Mouse (Mus musculus): ENCODE data around the gene Btg1.

The Btg1 gene

DNA sequence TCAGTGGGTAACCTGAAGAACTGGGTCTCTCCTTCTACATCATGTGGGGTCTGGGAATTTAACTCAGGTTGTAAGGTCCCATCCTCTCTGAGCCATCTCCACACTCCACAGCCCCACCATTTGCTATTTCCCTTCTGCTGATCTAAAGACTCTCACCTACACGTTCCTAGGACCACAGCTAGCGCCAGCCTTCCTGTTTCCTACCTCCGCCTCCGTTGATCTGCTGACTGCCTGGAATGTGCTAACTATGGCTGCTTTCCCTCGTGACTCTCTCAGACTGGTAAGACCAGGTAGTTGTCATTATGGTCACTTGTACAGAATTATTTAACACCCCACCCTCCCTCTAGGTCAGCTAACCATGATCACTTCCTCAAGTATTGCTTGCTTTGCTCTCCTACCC is 13.3 kb downstream of the Btg1 start:
- no peak for DNase-seq (ENCODE audit: low read depth, low spot score)

DNA sequence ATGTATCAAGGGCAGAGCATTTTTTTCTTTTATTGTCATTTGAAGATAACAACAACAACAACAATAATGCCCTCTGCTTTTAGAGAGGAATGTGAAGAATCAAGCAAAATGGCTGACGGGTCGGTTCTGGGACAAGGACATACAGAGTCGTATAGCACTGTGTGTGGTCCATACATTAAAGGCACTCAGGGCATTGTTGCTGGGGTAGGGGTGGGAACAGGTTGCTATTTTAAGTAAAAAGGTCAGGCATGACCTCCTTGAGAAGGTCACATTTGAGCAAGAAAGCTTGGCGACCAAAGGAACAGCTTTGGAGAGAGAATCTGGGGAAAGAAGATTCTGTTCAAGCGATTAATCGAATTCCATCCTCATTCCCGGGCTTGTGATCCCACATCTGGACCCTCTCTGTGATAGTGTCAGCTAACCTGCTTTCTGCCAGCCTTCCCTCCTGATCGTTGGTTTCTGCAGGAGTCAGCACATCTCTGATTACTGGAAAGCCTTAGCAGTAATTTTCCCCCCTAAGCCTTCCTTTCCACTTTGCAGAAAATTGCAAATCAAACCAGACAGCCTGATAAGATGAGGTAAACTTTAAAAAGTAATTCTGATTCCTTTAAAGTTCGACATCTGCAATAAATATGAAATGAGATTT is 14.4 kb downstream of the Btg1 start:
- DNase-seq (ENCODE audit: low read depth, low spot score) = no peak

DNA sequence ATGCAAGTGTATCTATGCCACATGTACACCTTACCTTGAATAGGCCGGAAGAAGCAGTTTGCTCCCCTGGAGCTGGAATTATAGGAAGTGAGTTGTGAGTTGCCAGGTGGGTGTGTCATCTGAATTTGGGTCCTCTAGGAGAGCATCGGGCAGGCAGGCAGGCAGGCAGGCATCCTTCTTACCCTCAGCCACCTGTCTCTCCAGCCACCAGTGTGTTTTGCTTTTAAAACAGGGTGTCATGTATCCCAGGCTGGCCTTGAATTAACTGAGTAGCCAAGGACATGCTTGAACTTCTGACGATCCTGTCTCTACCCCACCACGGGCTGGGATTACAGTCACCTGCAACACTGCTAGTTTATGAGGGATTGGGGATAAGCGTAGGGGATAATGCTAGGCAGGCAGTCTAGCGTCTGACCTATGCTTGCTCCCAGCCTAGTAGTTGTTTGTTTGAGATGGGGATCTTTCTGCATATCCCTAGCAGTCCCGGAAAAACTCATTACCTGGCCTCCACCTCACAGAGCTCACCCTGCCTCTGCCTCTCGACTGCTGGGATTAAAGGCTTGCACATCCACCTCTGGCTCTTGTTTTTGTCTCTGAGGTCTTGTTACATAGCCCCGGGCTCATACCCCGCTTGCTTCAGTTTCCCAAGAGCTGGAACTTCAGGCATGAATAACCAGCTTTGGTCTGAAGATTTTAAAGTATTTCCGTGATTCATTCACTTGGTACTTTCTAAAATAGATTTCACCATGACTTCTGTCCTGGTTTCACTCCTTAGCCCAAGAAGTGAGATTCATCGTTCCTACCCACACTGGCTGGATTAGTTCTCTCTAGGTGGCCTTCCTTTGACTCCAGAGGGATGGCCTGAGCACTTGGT is 15.7 kb downstream of the Btg1 start:
- no peak for DNase-seq (ENCODE audit: low read depth, low spot score)

DNA sequence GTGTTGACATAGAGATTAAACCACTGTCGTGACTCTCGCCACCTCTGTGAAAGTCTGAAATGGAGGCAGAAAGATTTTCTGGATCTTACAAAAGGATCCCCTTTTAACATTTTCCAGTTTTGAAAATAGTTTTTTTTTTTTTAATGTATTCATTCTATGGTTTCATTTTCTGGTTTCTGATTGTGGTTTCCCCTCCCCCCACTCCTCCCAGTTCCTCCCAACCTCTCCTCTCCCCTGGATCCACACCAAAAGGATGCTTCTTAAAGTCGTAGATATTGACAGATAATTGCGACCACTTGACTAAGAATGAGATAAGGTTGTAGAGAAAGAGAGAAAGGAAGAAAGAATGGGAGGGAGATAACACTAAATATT is 16.3 kb downstream of the Btg1 start:
- no peak for DNase-seq (ENCODE audit: low read depth, low spot score)

DNA sequence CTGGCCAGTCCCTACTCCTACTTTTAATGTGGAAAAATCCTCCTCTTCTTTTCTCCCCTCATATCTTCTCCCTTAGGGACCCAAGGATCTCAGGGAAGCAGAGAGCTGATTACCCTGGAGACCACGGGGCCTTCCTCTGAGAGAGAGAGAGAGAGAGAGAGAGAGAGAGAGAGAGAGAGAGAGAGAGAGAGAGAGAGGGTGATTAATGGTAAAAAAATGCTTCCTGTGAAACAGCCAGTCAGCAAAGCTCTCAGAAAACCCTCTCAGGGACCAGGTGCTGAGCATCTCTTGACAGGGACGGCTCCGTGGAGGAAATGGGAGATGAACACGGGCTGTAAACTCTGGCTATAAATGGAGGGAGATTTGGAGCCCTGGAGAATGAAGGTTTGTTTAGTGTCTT is 18.7 kb downstream of the Btg1 start:
- no peak for DNase-seq (ENCODE audit: low read depth, low spot score)

DNA sequence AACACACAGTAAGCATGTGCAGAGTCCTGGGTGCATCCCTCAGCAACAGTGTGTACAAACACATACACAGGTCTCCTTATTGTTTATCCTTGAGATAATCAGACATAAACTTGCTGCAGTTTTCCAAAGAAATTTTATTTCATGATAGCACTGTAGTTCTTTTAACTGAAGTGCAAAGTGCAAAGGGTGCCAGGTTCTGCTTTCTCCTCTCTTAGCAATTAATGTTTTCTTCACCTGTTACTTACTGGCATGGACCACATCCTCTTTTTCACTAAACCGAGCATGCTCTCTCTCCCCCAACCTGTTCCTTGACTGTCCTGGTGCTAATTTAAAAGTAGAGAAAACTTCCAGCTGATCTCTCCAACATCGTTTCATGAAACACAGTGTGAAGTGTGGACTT is 21.7 kb downstream of the Btg1 start:
- DNase-seq (ENCODE audit: low read depth, low spot score) = no peak

DNA sequence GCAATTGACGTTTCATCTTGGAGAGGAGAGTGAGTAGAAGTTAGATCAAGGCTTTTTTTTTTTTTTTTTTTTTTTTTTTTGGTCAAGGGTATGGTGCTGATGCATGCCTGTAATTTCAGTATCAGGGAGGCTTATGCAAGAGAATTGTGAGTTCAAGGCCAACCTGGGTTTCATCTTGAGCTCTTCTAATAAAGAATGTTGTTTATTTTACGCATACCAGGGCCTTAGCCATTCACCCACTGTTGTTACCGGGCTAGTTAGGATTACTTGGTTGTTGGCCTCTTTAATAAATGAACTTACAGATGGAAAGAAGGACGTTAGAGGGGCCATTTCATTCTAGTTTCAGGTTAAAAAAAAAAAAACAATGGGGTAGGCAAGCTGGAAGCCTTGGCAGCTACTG is 25.2 kb downstream of the Btg1 start:
- no peak for DNase-seq (ENCODE audit: low read depth, low spot score)

DNA sequence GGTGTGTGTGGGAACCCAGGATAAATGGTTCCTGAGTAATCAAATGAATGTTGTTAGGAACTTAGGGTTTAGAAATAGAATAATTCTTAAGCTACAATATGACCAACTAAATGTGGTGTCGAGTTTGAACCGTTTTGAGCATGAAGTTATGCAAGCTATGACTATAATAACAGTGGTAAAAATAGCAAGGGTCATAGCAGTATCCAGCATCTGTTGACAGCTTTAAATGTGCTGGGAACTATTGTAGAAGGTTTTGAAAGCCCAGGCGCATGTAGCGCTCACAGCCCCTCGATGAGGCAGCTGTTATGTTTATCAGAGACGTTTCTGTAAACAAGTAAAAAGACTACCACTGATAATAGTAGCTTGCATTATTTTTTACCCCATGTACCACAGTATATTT is 25.9 kb downstream of the Btg1 start:
- DNase-seq (ENCODE audit: low read depth, low spot score) = no peak

DNA sequence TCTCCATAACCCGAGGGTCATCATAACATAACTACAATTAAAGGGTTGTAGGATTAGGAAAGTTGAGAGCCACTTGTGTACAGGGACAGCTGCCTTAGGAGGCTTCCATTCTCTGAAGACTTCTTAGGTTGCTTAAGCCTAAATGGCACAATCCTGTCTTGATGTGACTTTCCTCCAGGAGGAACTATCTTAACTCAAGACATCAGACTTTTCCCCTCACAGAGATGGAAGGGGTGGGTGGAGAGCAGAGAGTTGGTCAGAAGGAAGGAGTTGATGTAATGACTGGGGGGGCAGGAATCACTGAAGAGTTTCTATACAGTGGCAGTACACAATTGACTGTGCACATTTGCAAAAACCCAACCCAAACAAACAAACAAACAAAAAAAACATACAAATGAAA is 28.4 kb downstream of the Btg1 start:
- DNase-seq (ENCODE audit: low read depth, low spot score) = no peak

DNA sequence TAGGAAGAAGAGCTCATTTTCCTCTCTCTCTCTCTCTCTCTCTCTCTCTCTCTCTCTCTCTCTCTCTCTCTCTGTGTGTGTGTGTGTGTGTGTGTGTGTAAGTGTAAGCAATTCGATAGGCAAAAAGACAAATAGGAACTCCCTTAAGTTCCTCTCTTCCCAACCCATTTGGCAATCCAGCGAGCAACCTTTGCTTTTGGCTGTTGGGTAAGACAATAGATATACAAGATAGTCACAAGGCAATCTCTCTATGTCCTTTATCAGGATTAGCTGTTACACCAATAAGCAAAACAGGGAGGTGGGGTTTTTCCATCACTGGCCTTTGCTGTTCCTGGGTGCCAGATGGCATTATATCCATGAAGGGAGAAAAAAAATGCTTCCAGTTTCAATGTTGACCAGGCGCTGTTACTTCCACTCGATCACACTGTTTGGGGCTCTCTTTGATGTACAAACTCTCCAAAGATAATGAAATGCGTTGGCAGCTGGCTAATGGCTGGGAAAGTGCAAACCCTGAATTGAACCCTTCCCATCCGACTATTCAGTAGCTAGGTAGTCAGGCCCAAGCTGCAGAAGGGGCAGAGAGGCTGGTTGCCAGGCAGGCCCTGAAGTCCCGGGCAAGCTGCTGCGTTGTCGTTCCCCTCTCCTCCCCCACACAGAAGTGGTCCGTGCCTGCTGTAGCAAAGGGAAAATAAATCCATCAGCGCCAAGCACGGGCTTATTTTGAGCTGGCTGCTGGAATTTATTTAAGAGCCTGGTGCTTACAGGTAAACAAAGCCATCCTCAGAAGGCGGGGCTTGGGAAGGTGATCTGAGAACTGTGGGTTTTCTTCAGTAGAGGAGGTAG is 29.4 kb downstream of the Btg1 start:
- peak; percentile 68 for DNase-seq (ENCODE audit: low read depth, low spot score)

DNA sequence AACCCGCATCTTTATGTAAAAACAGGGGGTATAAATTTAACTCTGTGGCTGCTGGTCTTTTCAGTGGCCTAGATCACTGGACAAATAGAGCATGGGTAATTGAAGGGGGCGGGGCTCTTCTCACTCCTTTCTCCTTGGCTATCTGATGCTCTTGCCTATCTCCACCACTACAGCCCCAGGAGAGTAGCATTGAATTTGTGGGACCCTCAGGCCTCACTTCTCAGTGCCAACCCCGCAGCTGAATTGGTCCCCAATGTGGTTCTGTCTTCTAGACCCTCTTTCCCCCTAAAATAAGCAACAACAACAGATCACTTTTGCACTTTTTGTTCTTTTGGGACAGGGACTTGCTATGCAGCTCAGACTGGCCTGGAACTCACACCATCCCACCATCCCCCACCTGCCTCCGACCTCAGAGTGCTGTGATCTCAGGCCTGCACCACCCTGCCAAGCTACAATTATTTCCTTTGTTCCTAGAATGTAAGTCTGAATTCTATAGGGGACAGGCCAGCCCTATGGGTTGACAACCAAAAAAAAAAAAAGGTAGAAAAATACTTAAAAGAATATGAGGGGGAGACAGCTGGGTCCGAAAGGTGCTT is 30.2 kb downstream of the Btg1 start:
- DNase-seq (ENCODE audit: low read depth, low spot score) = no peak

DNA sequence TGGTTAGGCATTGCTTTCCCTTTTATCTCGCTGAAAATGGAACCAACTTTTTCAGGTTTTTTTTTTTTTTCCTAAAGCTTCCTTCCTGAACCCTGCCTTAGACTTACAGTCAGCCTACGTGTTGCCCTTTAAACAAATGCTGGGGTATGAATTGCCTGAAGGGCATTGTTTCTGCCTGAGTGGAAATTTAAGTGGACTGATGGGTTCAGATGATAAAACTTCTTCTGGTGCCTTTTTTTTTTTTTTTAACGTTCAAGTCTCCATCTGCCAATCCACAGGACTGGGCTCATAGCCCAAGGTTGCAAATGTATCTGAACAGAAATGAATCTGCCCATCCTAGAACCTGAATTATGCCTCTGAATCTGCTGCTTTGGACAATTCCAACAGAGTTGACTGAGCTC is 31.4 kb downstream of the Btg1 start:
- DNase-seq (ENCODE audit: low read depth, low spot score) = no peak

DNA sequence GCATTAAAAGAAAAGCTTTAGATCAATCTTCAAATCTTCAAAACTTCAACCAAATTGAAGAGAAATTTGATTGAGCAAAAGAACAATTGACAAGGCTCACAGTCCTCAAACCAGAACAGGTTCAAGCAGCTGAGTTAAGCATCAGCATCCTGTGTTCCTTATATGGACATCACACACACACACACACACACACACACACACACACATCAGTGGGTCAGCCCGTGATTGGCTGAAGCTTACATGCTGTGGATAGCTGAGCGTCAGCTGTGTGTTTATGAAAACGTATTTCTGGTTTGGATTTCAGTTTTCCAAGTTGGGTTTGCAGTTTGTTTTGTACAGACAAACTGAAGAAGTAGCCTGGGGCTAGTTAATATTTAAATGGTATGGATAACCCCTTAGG is 32.7 kb downstream of the Btg1 start:
- no peak for DNase-seq (ENCODE audit: low read depth, low spot score)

DNA sequence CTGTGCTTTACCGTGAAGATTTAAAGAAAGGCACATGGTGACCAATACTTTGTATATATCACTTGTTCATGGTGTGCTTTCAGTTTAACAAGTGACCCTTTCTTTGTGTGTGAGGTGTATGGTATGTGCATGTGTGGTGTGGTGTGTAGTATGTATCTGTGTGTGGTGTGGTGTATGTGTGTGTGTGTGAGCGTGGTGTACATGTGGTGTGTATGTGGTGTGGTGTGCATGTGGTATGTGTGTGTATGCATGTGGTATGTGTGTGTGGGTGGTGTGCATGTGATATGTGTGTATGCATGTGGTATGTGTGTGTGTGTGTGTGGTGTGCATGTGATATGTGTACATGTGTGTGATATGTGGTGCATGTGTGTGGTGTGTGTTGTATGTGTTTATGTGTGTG is 35.6 kb downstream of the Btg1 start:
- DNase-seq (ENCODE audit: low read depth, low spot score) = no peak

DNA sequence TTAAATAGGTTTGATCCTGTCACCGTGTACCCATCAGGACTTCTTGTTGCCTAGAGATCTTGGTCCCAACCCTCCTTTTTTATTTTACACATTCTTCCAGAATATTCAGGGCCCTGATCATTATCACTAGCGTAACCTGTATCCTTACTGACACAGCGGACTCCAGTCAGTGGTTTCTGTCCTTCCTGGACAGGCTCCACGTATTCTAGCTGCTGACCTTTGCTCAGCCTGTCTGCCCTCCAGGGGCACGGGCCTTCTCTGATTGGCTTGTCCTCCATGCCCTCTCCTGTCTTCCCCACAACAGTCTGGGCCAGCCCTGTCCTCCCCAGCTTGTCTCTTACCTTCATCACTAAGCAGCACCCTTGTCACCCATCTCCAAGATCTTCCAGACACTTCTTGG is 36.2 kb downstream of the Btg1 start:
- DNase-seq (ENCODE audit: low read depth, low spot score) = no peak

DNA sequence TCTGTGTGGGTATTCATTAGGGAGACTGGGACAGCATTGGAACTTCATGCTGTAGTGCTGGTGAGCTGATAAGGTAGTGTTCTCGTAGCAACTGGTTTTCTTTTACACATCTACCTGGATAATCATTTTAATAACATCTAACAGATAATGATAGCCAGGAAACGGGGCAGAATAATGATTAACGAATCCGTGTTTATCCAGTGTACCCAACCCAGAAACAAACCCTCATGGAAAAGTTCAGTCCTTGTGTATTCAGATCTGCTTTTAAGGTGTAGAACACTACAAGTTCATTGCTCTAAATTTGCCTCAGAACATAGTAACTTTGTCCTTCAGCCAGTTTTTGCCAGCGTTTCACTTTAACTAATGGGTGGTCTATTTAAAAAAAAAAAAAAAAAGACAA is 37.3 kb downstream of the Btg1 start:
- DNase-seq (ENCODE audit: low read depth, low spot score) = no peak

DNA sequence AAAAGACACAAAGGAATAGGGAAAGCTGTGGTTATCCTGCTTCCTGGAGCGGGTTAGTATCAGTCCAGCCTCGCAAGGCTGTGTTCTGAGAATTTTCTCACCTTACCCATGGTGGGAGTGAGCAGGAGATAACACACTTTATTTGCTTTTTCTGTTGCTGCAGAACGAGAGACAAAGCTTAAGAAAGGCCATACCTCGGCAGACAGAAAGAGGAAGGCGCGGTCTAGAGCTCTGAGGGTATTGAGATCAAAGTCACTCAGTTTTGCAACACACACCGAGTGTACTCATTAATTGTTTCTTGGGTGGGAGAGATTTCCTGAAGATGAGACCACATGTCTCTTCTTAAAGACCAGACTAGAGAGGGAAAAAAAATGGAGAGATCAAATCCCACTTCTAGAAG is 37.8 kb downstream of the Btg1 start:
- DNase-seq (ENCODE audit: low read depth, low spot score) = no peak

DNA sequence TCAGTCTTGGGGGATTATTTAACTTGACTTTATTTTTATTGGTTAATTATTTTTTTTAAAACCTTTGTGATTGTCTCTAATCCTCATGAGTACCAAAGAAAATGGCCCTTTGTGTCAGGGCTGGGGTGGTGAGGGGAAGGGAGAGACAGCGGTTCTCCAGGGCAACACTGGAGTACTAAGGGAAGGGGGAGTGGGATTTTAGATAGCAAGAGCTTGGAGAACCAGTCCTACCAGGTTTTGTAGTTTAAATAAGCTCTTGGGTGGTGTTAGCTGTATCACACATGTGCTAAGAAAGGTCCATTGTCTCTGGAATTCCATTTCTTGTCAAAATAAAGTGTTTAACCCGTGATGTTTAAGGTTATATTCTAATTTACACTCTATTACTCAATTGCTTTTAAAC is 38.3 kb downstream of the Btg1 start:
- no peak for DNase-seq (ENCODE audit: low read depth, low spot score)

DNA sequence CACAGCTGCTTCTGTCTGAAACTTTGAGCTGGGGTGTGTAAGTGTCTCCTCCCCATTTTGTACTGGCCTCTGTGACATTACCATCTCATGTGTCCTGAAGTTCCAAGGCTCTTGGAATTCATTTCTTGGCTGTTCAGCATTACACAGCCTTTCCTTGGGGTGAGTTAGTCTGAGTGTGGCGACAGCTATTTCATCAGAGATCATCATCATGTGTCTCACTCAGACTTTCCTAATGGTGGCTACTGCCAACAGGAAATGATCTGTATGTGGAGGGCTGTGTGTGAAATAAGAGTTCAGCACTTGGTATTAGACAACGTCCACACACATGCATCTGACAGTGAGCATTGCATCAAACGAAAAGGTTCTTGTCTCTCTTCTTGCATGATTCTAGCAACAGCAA is 39.4 kb downstream of the Btg1 start:
- no peak for DNase-seq (ENCODE audit: low read depth, low spot score)

DNA sequence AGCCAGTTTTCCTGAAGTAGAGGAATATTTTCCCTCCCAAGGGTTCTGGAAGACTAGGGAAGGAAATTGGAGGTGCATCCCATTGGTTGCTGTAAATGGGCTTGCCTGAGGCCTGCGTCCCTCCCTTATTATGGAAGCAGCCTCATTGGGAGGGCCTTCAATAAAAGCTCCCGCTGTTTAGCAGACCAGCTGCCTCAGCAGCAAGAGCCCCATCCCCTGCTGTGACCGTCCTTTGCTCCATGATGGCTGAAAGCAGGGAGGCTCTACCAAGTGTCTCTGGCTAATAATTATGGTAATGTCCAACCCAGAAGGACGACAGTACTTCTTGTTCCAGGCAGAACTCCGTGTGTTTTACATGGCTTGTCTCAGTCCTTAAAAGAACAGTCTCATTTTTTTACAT is 42.1 kb downstream of the Btg1 start:
- peak; percentile 7 for DNase-seq (ENCODE audit: low read depth, low spot score)

DNA sequence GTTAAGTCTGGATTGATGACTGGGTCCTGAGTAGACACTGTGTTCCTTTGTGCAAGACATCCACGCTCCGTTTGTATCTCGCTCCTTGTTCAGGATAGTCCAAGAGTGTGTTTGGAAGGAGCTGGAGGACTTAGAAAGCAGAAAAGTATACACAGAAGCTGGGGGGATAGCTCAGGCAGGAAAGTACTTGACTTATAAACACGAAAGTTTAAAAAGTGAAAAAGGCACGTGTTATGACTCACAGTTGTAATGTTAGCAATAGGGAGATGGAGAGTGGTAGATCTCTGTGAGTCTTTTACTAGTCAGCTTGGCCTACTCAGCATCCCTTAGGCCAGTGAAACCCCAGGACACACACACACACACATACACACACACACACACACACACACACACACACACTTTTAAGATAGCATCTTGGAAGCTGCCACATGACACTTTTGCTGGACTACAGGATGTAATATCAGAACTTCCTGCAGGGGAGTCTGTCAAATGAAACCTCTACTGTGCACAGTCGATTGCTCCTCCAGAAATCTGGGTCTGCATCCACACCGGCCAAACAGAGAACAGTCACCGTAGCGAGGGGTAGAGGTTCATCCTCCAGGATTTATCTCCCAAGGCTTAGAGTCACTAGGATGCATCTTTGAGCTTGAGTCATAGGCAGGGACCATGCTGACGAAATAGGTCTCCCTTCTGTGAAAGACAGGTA is 43.6 kb downstream of the Btg1 start:
- DNase-seq (ENCODE audit: low read depth, low spot score) = no peak

DNA sequence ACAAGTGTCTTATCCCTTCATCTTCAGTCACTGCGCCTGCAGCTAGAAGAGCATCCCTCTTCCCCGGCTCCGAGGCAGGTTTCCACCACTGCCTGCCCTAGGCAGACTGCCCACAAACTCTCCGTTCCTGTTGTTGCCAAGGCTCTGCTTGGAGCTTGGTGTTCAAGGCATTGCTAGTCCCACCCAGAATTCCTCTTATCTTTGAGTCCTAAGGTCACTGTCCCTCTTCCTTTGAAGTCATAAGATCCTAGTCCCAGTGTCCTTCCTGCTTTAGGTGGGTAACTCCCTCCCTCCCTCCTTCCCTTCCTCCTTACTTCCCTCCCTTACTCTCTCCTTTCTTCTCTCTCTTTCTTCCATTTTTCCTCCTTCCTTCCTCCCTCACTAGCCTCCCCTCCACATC is 46.2 kb downstream of the Btg1 start:
- no peak for DNase-seq (ENCODE audit: low read depth, low spot score)

Data from forelimb bud, embryonic 11.5 days (tissue).